Mouse (Mus musculus) left cerebral cortex, adult 2 months (tissue): ENCODE results near the gene Mysm1. TPM values are rescaled to one million over a fixed set of nuclear protein-coding genes. Genes with fewer than 3 reads are reported as not detected.

Experiments used
- DNase-seq, 2 experiments: peaks; one replicate each; pipeline ENCODE4 v3.0.0; 2021 to 2022; ENCODE audit warnings: low spot score in 2 of 2, mixed read lengths in 1 of 2; ENCODE audit errors: extremely low spot score in 1 of 2
- H3K27ac ChIP-seq: fragments of 200-600 bp; 2 replicates; pipeline ENCODE4 v1.8.1; 2022
- H3K4me3 ChIP-seq: fragments of 200-600 bp; 2 replicates; pipeline ENCODE4 v1.8.1; 2022
- CTCF ChIP-seq: fragments of 200-600 bp; IDR thresholded peaks from 2 replicates; pipeline ENCODE4 v1.8.1; 2022; ENCODE audit warnings: antibody characterized with exemption, mild to moderate bottlenecking, moderate library complexity
- intact Hi-C: fragments of 180-260 bp; cut with DNase I; formaldehyde crosslinking; loops from one replicate; pipeline ENCODE4 v1.15.1; 2025
- long read RNA-seq, 2 experiments: library from polyadenylated mRNA; stranded (forward); transcript quantifications; one replicate each; pipeline ENCODE4 v2.0.0; 2021; ENCODE audit warnings: borderline mapping rate in 2 of 2
- total RNA-seq, 2 experiments: library from RNA; stranded (reverse); gene quantifications; 2 replicates each; pipeline ENCODE4 v1.2.3; 2021

The Mysm1 gene
- 10 to 100 TPM; 39.6 to 41.6 TPM for total RNA-seq
- long read RNA-seq, experiment 1, partial matches to known transcripts, result 0 of 8 reads
- long read RNA-seq, experiment 1, other reads (novel, unspliced or antisense), result 6 of 8 reads
- long read RNA-seq, experiment 2, full-length matches to known transcripts, result 2 of 2 reads
- long read RNA-seq, experiment 2, partial matches to known transcripts, result 0 of 2 reads
- long read RNA-seq, experiment 2, other reads (novel, unspliced or antisense), result 0 of 2 reads

- Histone ChIP-seq H3K4me3 (peak within 1 kb of the TSS; percentile 67), H3K27ac (peak within 1 kb of the TSS; percentile 96)
- intact Hi-C loops, result loop anchor here (2.0 kb wide), 1 partner anchor 72 kb away; no protein-coding TSS in a partner anchor
- peak; percentile 94 for DNase-seq
- no peak; the same call in none of the 2 replicates for TF ChIP-seq CTCF
Measured at GRCm38 (mm10) chr4:94978590-94979499, at the start of gene Mysm1. Mysm1 (minus strand) TSS chr4:94979100.

- DNase-seq, result no peak
- no peak; the same call in 1 of the 2 replicates for TF ChIP-seq CTCF
Measured at GRCm38 (mm10) chr4:95025847-95026600, 47.1 kb upstream of the Mysm1 start.

GRCm38 (mm10) chr4:95023350-95023953, 44.6 kb upstream of the Mysm1 start:
- intact Hi-C loops, result no loop called here

More at GRCm38 (mm10) chr4:95025847-95026600, 47.1 kb upstream of the Mysm1 start:
- H3K4me3 ChIP-seq, result no peak overlapping the region
- intact Hi-C loops, result no loop called here
- no peak overlapping the region for H3K27ac ChIP-seq

GRCm38 (mm10) chr4:95021649-95022637, 43.0 kb upstream of the Mysm1 start:
- DNase-seq, result no peak
- no peak for TF ChIP-seq CTCF
- intact Hi-C loops, result no loop called here
- Histone ChIP-seq H3K4me3 (no peak overlapping the region), H3K27ac (no peak overlapping the region)

More at GRCm38 (mm10) chr4:95023350-95023953, 44.6 kb upstream of the Mysm1 start:
- H3K27ac ChIP-seq, result no peak overlapping the region
- H3K4me3 ChIP-seq, result no peak overlapping the region
- no peak for TF ChIP-seq CTCF
- DNase-seq, result peak in 1 of 2 experiments; percentile 28

- no peak overlapping the region for H3K27ac ChIP-seq
- intact Hi-C loops, result no loop called here
- no peak for TF ChIP-seq CTCF
- DNase-seq, result no peak
- no peak overlapping the region for H3K4me3 ChIP-seq
Measured at GRCm38 (mm10) chr4:95020201-95020600, 41.3 kb upstream of the Mysm1 start.

- Histone ChIP-seq H3K4me3 (no peak overlapping the region), H3K27ac (no peak overlapping the region)
- intact Hi-C loops, result no loop called here
- no peak for DNase-seq
- TF ChIP-seq CTCF, result no peak
Measured at GRCm38 (mm10) chr4:95018221-95018620, 39.3 kb upstream of the Mysm1 start.

GRCm38 (mm10) chr4:95012706-95013105, 33.8 kb upstream of the Mysm1 start:
- no peak overlapping the region for H3K27ac ChIP-seq
- no peak overlapping the region for H3K4me3 ChIP-seq
- intact Hi-C loops, result no loop called here
- no peak for DNase-seq
- TF ChIP-seq CTCF, result no peak

- H3K4me3 ChIP-seq, result no peak overlapping the region
- intact Hi-C loops, result no loop called here
- no peak for DNase-seq
- no peak for TF ChIP-seq CTCF
- no peak overlapping the region for H3K27ac ChIP-seq
Measured at GRCm38 (mm10) chr4:95012256-95012655, 33.4 kb upstream of the Mysm1 start.

- no peak overlapping the region for H3K4me3 ChIP-seq
- peak; percentile 97 for TF ChIP-seq CTCF
- H3K27ac ChIP-seq, result no peak overlapping the region
- DNase-seq, result peak; percentile 71 to 80
- intact Hi-C loops, result loop anchor here (1.0 to 10.0 kb wide), 4 partner anchors 42 to 1016 kb away; no protein-coding TSS in a partner anchor
Measured at GRCm38 (mm10) chr4:95008175-95009057, 29.5 kb upstream of the Mysm1 start.
